Mouse (Mus musculus) forebrain, embryonic 16.5 days (tissue): ENCODE data around the gene Abhd17a. TPM values are rescaled to one million over a fixed set of nuclear protein-coding genes. Genes with fewer than 3 reads are reported as not detected.

Experiments used
- microRNA-seq: library from miRNA; unstranded; fragments of <30 nt; microRNA quantifications from one replicate; pipeline ENCODE4, GENCODE M21; 2017
- polyA plus RNA-seq: library from polyadenylated mRNA; unstranded; fragments of >200 nt; fragmentation: Nextera tagmentation; extraction: Ambion mirVana; gene quantifications from 2 replicates; pipeline ENCODE4 v1.2.1, GENCODE M21; 2015

Abhd17a gene
- polyA plus RNA-seq, 1 experiment from 2014 or later, result 92.2 TPM

Small RNA genes within 50 kb of the gene (microRNA-seq; reads per million reads assigned to microRNA genes)
- not detected for gene Mir6912

Other genes with a start within 250 kb of the Abhd17a start
- 0.51 and 0.66 TPM in 2 replicates for gene Adamtsl5, start 241.9 kb downstream of the Abhd17a start, polyA plus RNA-seq
- gene Plk5, start 233.9 kb downstream of the Abhd17a start, polyA plus RNA-seq, result 2.2 and 4.5 TPM in 2 replicates
- 16.3 TPM in 2 replicates for gene Mex3d, start 202.7 kb downstream of the Abhd17a start, polyA plus RNA-seq
- 247 and 256 TPM in 2 replicates for gene Mbd3, start 190.8 kb downstream of the Abhd17a start, polyA plus RNA-seq
- gene Uqcr11, start 183.5 kb downstream of the Abhd17a start, polyA plus RNA-seq, result 455 and 522 TPM in 2 replicates
- 63.7 and 74.6 TPM in 2 replicates for gene Tcf3, start 156.7 kb downstream of the Abhd17a start, polyA plus RNA-seq
- gene Onecut3, start 95.5 kb downstream of the Abhd17a start, polyA plus RNA-seq, result 0.07 and 0.46 TPM in 2 replicates
- 0.16 and 0.23 TPM in 2 replicates for gene Atp8b3, start 51.2 kb downstream of the Abhd17a start, polyA plus RNA-seq
- 28.1 and 30.3 TPM in 2 replicates for gene Rexo1, start 28.8 kb downstream of the Abhd17a start, polyA plus RNA-seq
- 9.2 and 10.1 TPM in 2 replicates for gene Klf16, start 13.0 kb downstream of the Abhd17a start, polyA plus RNA-seq
- gene Scamp4, start 12.5 kb upstream of the Abhd17a start, polyA plus RNA-seq, result 69.9 and 77.2 TPM in 2 replicates
- gene Adat3, start 12.5 kb upstream of the Abhd17a start, polyA plus RNA-seq, result 6.4 and 6.7 TPM in 2 replicates
- gene Gm49322, start 15.7 kb upstream of the Abhd17a start, polyA plus RNA-seq, result 3.1 and 4.1 TPM in 2 replicates
- gene Csnk1g2, start 32.5 kb upstream of the Abhd17a start, polyA plus RNA-seq, result 91.3 and 96.9 TPM in 2 replicates
- gene Btbd2, start 66.7 kb upstream of the Abhd17a start, polyA plus RNA-seq, result 75.2 and 79.7 TPM in 2 replicates
- 57.1 and 61.2 TPM in 2 replicates for gene Mknk2, start 87.8 kb upstream of the Abhd17a start, polyA plus RNA-seq
- gene Mob3a, start 111.6 kb upstream of the Abhd17a start, polyA plus RNA-seq, result 56.9 and 59.4 TPM in 2 replicates
- 32.5 and 44.1 TPM in 2 replicates for gene Izumo4, start 111.8 kb upstream of the Abhd17a start, polyA plus RNA-seq
- 101 and 102 TPM in 2 replicates for gene Ap3d1, start 151.9 kb upstream of the Abhd17a start, polyA plus RNA-seq
- gene Dot1l, start 164.9 kb upstream of the Abhd17a start, polyA plus RNA-seq, result 17.4 and 22.5 TPM in 2 replicates
- 62.6 and 65.1 TPM in 2 replicates for gene Sf3a2, start 207.9 kb upstream of the Abhd17a start, polyA plus RNA-seq
- 129 and 143 TPM in 2 replicates for gene Plekhj1, start 208.3 kb upstream of the Abhd17a start, polyA plus RNA-seq
- 0.15 TPM in 1 of 2 replicates, not detected in the other for gene Amh, start 214.9 kb upstream of the Abhd17a start, polyA plus RNA-seq
- gene Jsrp1, start 223.2 kb upstream of the Abhd17a start, polyA plus RNA-seq, result not detected in 2 replicates
- gene Oaz1, start 236.3 kb upstream of the Abhd17a start, polyA plus RNA-seq, result 1,342 and 1,351 TPM in 2 replicates